Mouse (Mus musculus) lung, embryonic 14.5 days (tissue): ENCODE measurements around the gene Dkkl1. TPM values are rescaled to one million over a fixed set of nuclear protein-coding genes. Genes with fewer than 3 reads are reported as not detected.

Experiments used
- ATAC-seq: fragments of 200-750 bp; cut with Nextera tagmentation; 2 replicates; pipeline ENCODE4 v1.8.0; 2017; ENCODE audit warnings: mild to moderate bottlenecking, moderate TSS enrichment, moderate library complexity; ENCODE audit not compliant: insufficient read depth
- DNase-seq: peaks from one replicate; pipeline ENCODE4 v3.0.0-alpha.2; 2015
- H3K27ac ChIP-seq: fragments of 300-500 bp; sonication (generic); 2 replicates; pipeline ENCODE4 v1.5.1; 2014; ENCODE audit warnings: low read depth, mild to moderate bottlenecking, moderate library complexity
- H3K27me3 ChIP-seq: fragments of 300-500 bp; sonication (generic); 2 replicates; pipeline ENCODE4 v1.6.1; 2014; ENCODE audit warnings: low read length, control low read depth; ENCODE audit not compliant: insufficient read depth
- H3K36me3 ChIP-seq: fragments of 300-500 bp; sonication (generic); 2 replicates; pipeline ENCODE4 v1.6.1; 2014; ENCODE audit warnings: control low read depth; ENCODE audit not compliant: insufficient read depth
- H3K4me1 ChIP-seq: fragments of 300-500 bp; sonication (generic); 2 replicates; pipeline ENCODE4 v1.6.1; 2014; ENCODE audit warnings: antibody characterized with exemption, control low read depth; ENCODE audit not compliant: insufficient read depth
- H3K4me2 ChIP-seq: fragments of 300-500 bp; sonication (generic); 2 replicates; pipeline ENCODE4 v1.6.1; 2014; ENCODE audit warnings: mild to moderate bottlenecking
- H3K4me3 ChIP-seq: fragments of 300-500 bp; sonication (generic); 2 replicates; pipeline ENCODE4 v1.5.1; 2014; ENCODE audit warnings: low read depth, low read length
- H3K9ac ChIP-seq: fragments of 300-500 bp; sonication (generic); 2 replicates; pipeline ENCODE4 v1.6.1; 2014
- H3K9me3 ChIP-seq: fragments of 300-500 bp; sonication (generic); 2 replicates; pipeline ENCODE4 v1.6.1; 2016; ENCODE audit warnings: low read depth, low read length, control low read depth
- CTCF ChIP-seq: IDR thresholded peaks from 2 replicates; pipeline ENCODE4 v1.5.1; 2016; ENCODE audit warnings: antibody characterized with exemption, low read depth
- WGBS: fragments of 180-500 bp; shearing (Covaris S2); extraction: QIAGEN DNeasy Blood & Tissue Kit; methylation state at CpG from one replicate; pipeline ENCODE4 v1.1.7; 2014; 5-methylcytosine and 5-hydroxymethylcytosine counted together
- polyA plus RNA-seq: library from polyadenylated mRNA; unstranded; fragments of >200 nt; fragmentation: Nextera tagmentation; extraction: Ambion mirVana; gene quantifications from 2 replicates; pipeline ENCODE4 v1.2.1, GENCODE M21; 2014

Dkkl1 gene
- polyA plus RNA-seq, 1 experiment from 2014 or later: not detected

- Histone ChIP-seq H3K9ac (no peak overlapping the region), H3K27ac (no peak overlapping the region), H3K9me3 (no peaks in the 10 kb centered on the region), H3K36me3 (peaks cover 91% of the 10 kb centered on the region), H3K4me3 (no peak overlapping the region), H3K27me3 (no peaks in the 10 kb centered on the region), H3K4me1 (peaks cover under 1% of the 10 kb centered on the region; the same call in 1 of the 2 replicates), H3K4me2 (no peak overlapping the region)
- WGBS: 88% methylated on average over 7 of the region's 7 CpGs
- ATAC-seq: no peak
- no peak for TF ChIP-seq CTCF
- no peak for DNase-seq
Observed at GRCm38 (mm10) chr7:45229459-45230203, 17.7 kb upstream of the Dkkl1 start.

GRCm38 (mm10) chr7:45229046-45229445, 17.1 kb upstream of the Dkkl1 start:
- no peak for ATAC-seq
- DNase-seq: no peak
- Histone ChIP-seq H3K27ac (no peak overlapping the region), H3K9me3 (no peaks in the 10 kb centered on the region), H3K4me1 (no peaks in the 10 kb centered on the region), H3K36me3 (peaks cover 95% of the 10 kb centered on the region), H3K27me3 (no peaks in the 10 kb centered on the region), H3K4me3 (no peak overlapping the region), H3K9ac (no peak overlapping the region), H3K4me2 (no peak overlapping the region)
- no peak for TF ChIP-seq CTCF
- 90% methylated on average over 8 of the region's 8 CpGs for WGBS

DNA sequence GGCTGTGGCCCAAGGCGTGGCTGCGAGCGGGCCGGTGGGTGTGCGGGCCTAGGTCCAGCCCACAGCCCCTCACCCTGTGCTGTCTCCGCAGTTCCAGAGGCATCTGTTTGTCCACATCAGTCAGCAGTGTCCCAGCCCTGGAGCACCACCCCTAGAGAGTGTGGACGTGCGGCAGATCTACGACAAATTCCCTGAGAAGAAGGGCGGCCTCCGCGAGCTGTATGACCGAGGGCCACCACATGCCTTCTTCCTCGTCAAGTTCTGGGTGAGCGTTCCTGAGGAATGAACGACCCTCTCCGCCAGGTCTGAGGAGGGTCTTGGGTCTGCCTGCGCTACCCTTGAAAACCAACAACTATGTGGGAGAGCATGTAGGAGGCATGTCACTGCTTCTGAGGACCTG, 16.6 kb upstream of the Dkkl1 start:
- Histone ChIP-seq H3K4me1 (no peaks in the 10 kb centered on the region), H3K27ac (no peak overlapping the region), H3K27me3 (no peaks in the 10 kb centered on the region), H3K4me2 (no peak overlapping the region), H3K4me3 (no peak overlapping the region), H3K36me3 (peaks cover 95% of the 10 kb centered on the region), H3K9ac (no peak overlapping the region), H3K9me3 (no peaks in the 10 kb centered on the region)
- WGBS: 89% methylated on average over 18 of the region's 18 CpGs
- TF ChIP-seq CTCF: no peak
- DNase-seq (no peak), ATAC-seq (no peak)

- no peaks in the 10 kb centered on the region for H3K27me3 ChIP-seq
- H3K4me1 ChIP-seq: no peaks in the 10 kb centered on the region
- H3K4me2 ChIP-seq: no peak overlapping the region
- H3K4me3 ChIP-seq: no peak overlapping the region
- no peak for DNase-seq
- no peak overlapping the region for H3K9ac ChIP-seq
- ATAC-seq: no peak
- H3K27ac ChIP-seq: no peak overlapping the region
- peaks cover 95% of the 10 kb centered on the region for H3K36me3 ChIP-seq
- no peak for TF ChIP-seq CTCF
- H3K9me3 ChIP-seq: no peaks in the 10 kb centered on the region
- 96% methylated on average over 5 of the region's 5 CpGs for WGBS
Observed at GRCm38 (mm10) chr7:45226421-45226820, 14.5 kb upstream of the Dkkl1 start.

- DNase-seq (no peak), ATAC-seq (no peak)
- Histone ChIP-seq H3K4me1 (no peaks in the 10 kb centered on the region), H3K4me2 (no peak overlapping the region), H3K9ac (no peak overlapping the region), H3K4me3 (no peak overlapping the region), H3K9me3 (no peaks in the 10 kb centered on the region), H3K36me3 (peaks cover 98% of the 10 kb centered on the region), H3K27ac (no peak overlapping the region), H3K27me3 (no peaks in the 10 kb centered on the region)
- 87% methylated on average over 7 of the region's 7 CpGs for WGBS
- TF ChIP-seq CTCF: no peak
Observed at GRCm38 (mm10) chr7:45224826-45225225, 12.9 kb upstream of the Dkkl1 start.

DNA sequence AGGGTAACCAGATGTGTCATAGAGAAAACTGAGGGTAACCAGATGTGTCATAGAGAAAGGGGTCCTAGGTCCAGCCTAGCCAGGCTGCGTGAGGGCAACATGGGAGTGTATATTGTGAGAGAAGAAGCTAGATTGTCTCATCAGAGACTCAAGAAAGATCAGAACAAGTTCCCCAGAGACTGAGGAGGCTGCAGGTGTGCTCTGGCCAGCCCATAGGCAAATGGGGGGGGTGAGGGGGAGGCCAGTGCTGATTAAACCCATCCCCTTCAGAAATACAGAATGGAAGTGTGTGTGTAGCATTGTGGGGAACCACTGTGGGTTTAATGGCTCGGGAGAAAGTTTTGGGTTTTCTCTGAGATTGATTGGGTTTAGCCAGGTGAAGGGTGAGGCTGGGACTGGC, 9.7 kb upstream of the Dkkl1 start:
- no peaks in the 10 kb centered on the region for H3K9me3 ChIP-seq
- H3K36me3 ChIP-seq: peaks cover 95% of the 10 kb centered on the region
- no peak for TF ChIP-seq CTCF
- H3K9ac ChIP-seq: no peak overlapping the region
- no peaks in the 10 kb centered on the region for H3K27me3 ChIP-seq
- no peak overlapping the region for H3K27ac ChIP-seq
- H3K4me2 ChIP-seq: no peak overlapping the region
- H3K4me3 ChIP-seq: no peak overlapping the region
- 84% methylated on average over 2 of the region's 2 CpGs for WGBS
- ATAC-seq (no peak), DNase-seq (no peak)
- H3K4me1 ChIP-seq: peaks cover 10% of the 10 kb centered on the region; the same call in 1 of the 2 replicates

- Histone ChIP-seq H3K36me3 (peaks cover 44% of the 10 kb centered on the region), H3K4me3 (peak overlapping the region; percentile 89), H3K4me2 (peak overlapping the region; percentile 97), H3K27ac (peak overlapping the region; percentile 99), H3K9ac (peak overlapping the region; percentile 99), H3K4me1 (peaks cover 13% of the 10 kb centered on the region; the same call in 1 of the 2 replicates), H3K9me3 (no peaks in the 10 kb centered on the region), H3K27me3 (peaks cover 4% of the 10 kb centered on the region; the same call in 1 of the 2 replicates)
- peak; percentile 95 for DNase-seq
- ATAC-seq: peak; percentile 90
- TF ChIP-seq CTCF: no peak
- 2% methylated on average over 13 of the region's 13 CpGs for WGBS
Observed at GRCm38 (mm10) chr7:45216442-45217183, 4.7 kb upstream of the Dkkl1 start.
